Comparison of ENCODE assay signal across 22 mouse cellular contexts in the genomic region with DNA sequence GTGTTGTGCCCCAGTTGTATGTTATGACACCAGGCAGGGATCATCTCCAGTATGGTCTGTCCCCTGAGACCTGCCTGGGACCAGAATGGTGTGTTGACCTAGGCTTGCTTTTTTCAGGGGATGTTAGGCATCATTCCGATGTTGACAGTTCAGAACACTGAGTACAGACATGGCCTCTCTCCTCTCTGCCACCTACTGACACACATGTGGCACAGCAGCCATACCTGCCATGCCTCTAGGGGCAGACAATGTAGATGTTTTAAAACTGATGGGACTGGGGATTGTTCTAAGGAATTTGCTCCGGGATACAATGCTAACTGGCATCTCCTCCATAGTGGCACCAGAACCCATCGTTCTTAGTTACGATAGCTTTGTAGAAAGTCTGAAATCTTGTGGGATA. TPM values are rescaled to one million over a fixed set of nuclear protein-coding genes. Genes with fewer than 3 reads are reported as not detected.
DNase-seq lines count a peak whose midpoint lies in the region; ATAC-seq and TF ChIP-seq lines count a peak whose summit lies in the region.
"Had no signal": no experiment of that assay in that cellular context is flagged by ENCODE, and none has a peak within 500 bp of the region (broad histone marks: within the 10 kb centered on the region; RNA-seq: fewer than 3 reads in every experiment).

No protein-coding gene starts in this region.

- H3K36me3 ChIP-seq in forebrain, postnatal 0 days (ENCODE audit: insufficient read depth): no peaks in the 10 kb centered on the region
- H3K36me3 ChIP-seq in forebrain, embryonic 13.5 days (ENCODE audit: poor library complexity, severe bottlenecking): no peaks in the 10 kb centered on the region
- H3K36me3 ChIP-seq in kidney, postnatal 0 days (ENCODE audit: insufficient read depth, low read length): no peaks in the 10 kb centered on the region
- H3K36me3 ChIP-seq: heart, embryonic 13.5 days; hindbrain, embryonic 10.5 days; limb, embryonic 15.5 days; neural tube, embryonic 12.5 days had no signal

- H3K9ac ChIP-seq in forebrain, postnatal 0 days: no peak overlapping the region
- no peak overlapping the region for H3K9ac ChIP-seq in forebrain, embryonic 13.5 days
- H3K9ac ChIP-seq in kidney, postnatal 0 days (ENCODE audit: low read depth, low read length): no peak overlapping the region
- H3K9ac ChIP-seq: heart, embryonic 13.5 days; limb, embryonic 15.5 days; neural tube, embryonic 12.5 days had no signal

- no peaks in the 10 kb centered on the region for H3K27me3 ChIP-seq in forebrain, postnatal 0 days (ENCODE audit: insufficient read depth, low read length)
- H3K27me3 ChIP-seq in forebrain, embryonic 13.5 days: 0 out of 2 replicates have a peak, but pooled peaks cover 2% of the 10 kb centered on the region
- no peaks in the 10 kb centered on the region for H3K27me3 ChIP-seq in kidney, postnatal 0 days (ENCODE audit: insufficient read depth, low read length)
- H3K27me3 ChIP-seq: heart, embryonic 13.5 days; limb, embryonic 15.5 days; neural tube, embryonic 12.5 days had no signal

- DNase-seq in forebrain, postnatal 0 days: no peak
- no peak for DNase-seq in kidney, postnatal 0 days (ENCODE audit: low spot score)
- DNase-seq in kidney, adult 11 months: no peak
- DNase-seq in lung, postnatal 36 days: peak; percentile 7
- no peak for DNase-seq in lung, postnatal 25 days (ENCODE audit: low spot score)
- peak; percentile 34 for DNase-seq in retina, postnatal 1 day
- no peak for DNase-seq in ovary, postnatal 14 days (ENCODE audit: low spot score)
- DNase-seq: cerebellum, postnatal 36 days; gastrocnemius, postnatal 25 days; midbrain, embryonic 14.5 days; right cerebral cortex, postnatal 4 days had no signal

- 87% methylated on average over 4 of the region's 4 CpGs for WGBS in forebrain, postnatal 0 days
- 83% methylated on average over 4 of the region's 4 CpGs for WGBS in forebrain, embryonic 13.5 days
- 83% methylated on average over 4 of the region's 4 CpGs for WGBS in kidney, postnatal 0 days

- H3K4me3 ChIP-seq in forebrain, postnatal 0 days (ENCODE audit: low read depth, low read length): no peak overlapping the region
- H3K4me3 ChIP-seq in forebrain, embryonic 13.5 days: no peak overlapping the region
- no peak overlapping the region for H3K4me3 ChIP-seq in kidney, postnatal 0 days (replicated peaks; ENCODE audit: low read depth, low read length)
- H3K4me3 ChIP-seq: heart, embryonic 13.5 days; hindbrain, embryonic 10.5 days; limb, embryonic 15.5 days; neural tube, embryonic 12.5 days had no signal

- no peak overlapping the region for H3K27ac ChIP-seq in forebrain, postnatal 0 days (ENCODE audit: low read depth, low read length)
- no peak overlapping the region for H3K27ac ChIP-seq in forebrain, embryonic 13.5 days
- H3K27ac ChIP-seq in kidney, postnatal 0 days: no peak overlapping the region
- H3K27ac ChIP-seq: heart, embryonic 13.5 days; hindbrain, embryonic 10.5 days; limb, embryonic 15.5 days; macrophage; neural tube, embryonic 12.5 days had no signal

- no peaks in the 10 kb centered on the region for H3K4me1 ChIP-seq in forebrain, postnatal 0 days (ENCODE audit: insufficient read depth)
- H3K4me1 ChIP-seq in forebrain, embryonic 13.5 days: no peaks in the 10 kb centered on the region
- H3K4me1 ChIP-seq in kidney, postnatal 0 days (replicated peaks; ENCODE audit: insufficient read depth, low read length): no peaks in the 10 kb centered on the region
- H3K4me1 ChIP-seq: heart, embryonic 13.5 days; limb, embryonic 15.5 days; neural tube, embryonic 12.5 days had no signal

- ATAC-seq in forebrain, postnatal 0 days: no peak
- no peak for ATAC-seq in forebrain, embryonic 13.5 days
- no peak for ATAC-seq in kidney, postnatal 0 days (replicated peaks; ENCODE audit: low FRiP score, low read depth)

- no peak overlapping the region for H3K4me2 ChIP-seq in forebrain, postnatal 0 days (ENCODE audit: low read depth)
- no peak overlapping the region for H3K4me2 ChIP-seq in forebrain, embryonic 13.5 days
- no peak overlapping the region for H3K4me2 ChIP-seq in kidney, postnatal 0 days (ENCODE audit: low read length)
- H3K4me2 ChIP-seq: heart, embryonic 13.5 days; limb, embryonic 15.5 days; neural tube, embryonic 12.5 days had no signal

- TF ChIP-seq CTCF in forebrain, postnatal 0 days (IDR thresholded peaks at IDR 0.05; ENCODE audit: low read depth): peak; percentile 30; the same call in 1 of the 2 replicates
- TF ChIP-seq CTCF in kidney, postnatal 0 days (IDR thresholded peaks at IDR 0.05; ENCODE audit: low read depth): peak; percentile 49

- H3K9me3 ChIP-seq in forebrain, postnatal 0 days (ENCODE audit: low read length): no peaks in the 10 kb centered on the region
- no peaks in the 10 kb centered on the region for H3K9me3 ChIP-seq in forebrain, embryonic 13.5 days (replicated peaks)
- H3K9me3 ChIP-seq in kidney, postnatal 0 days (replicated peaks; ENCODE audit: low read length): no peaks in the 10 kb centered on the region
- H3K9me3 ChIP-seq: heart, embryonic 13.5 days; hindbrain, embryonic 10.5 days; limb, embryonic 15.5 days; neural tube, embryonic 12.5 days had no signal

RNA-seq across cellular contexts. Expression of gene Cldn18, which starts 33.2 kb away (rescaled TPM):
- not detected in 2 replicates for total RNA-seq in forebrain, postnatal 0 days (2014; rRNA removed)
- not detected in 2 replicates for polyA plus RNA-seq in forebrain, postnatal 0 days (2015; fragmentation: Nextera tagmentation; extraction: Ambion mirVana)
- not detected in 2 replicates for polyA plus RNA-seq in forebrain, embryonic 13.5 days (2015; fragmentation: Nextera tagmentation; extraction: Ambion mirVana)
- polyA plus RNA-seq in kidney, postnatal 0 days (2015; fragmentation: Nextera tagmentation; extraction: Ambion mirVana): 0.13 TPM in 1 of 2 replicates, not detected in the other
- total RNA-seq: adrenal gland, postnatal 4 days; gastrocnemius, postnatal 25 days had no signal
- polyA plus RNA-seq: embryonic facial prominence, embryonic 11.5 days; frontal cortex, adult 2 months; hindbrain, embryonic 10.5 days; kidney, embryonic 14.5 days; limb, embryonic 15.5 days; macrophage; midbrain, embryonic 14.5 days; neural tube, embryonic 12.5 days; thymus, postnatal 0 days had no signal

Comparison
In these comparisons a context has a peak if more than half of its experiments do, and no peak if none do; other contexts are left out.
1. DNase-seq: peak in lung, postnatal 36 days (single experiment) and retina, postnatal 1 day (single experiment); none in forebrain, postnatal 0 days (single experiment), kidney, postnatal 0 days (single experiment), kidney, adult 11 months (single experiment), lung, postnatal 25 days (single experiment) and ovary, postnatal 14 days (single experiment).